Comparison of ENCODE assay signal across 12 mouse cellular contexts in genomic region chr16:92412888-92413287, GRCm38 (mm10). TPM values are rescaled to one million over a fixed set of nuclear protein-coding genes. Genes with fewer than 3 reads are reported as not detected.
DNase-seq lines count a peak whose midpoint lies in the region; ATAC-seq lines count a peak whose summit lies in the region.
"Had no signal": no experiment of that assay in that cellular context is flagged by ENCODE, and none has a peak within 500 bp of the region (broad histone marks: within the 10 kb centered on the region; RNA-seq: fewer than 3 reads in every experiment).

No protein-coding gene starts in this region.

- WGBS in heart, embryonic 12.5 days: 30% methylated on average over 7 of the region's 7 CpGs
- WGBS in hindbrain, embryonic 13.5 days: 12% methylated on average over 7 of the region's 7 CpGs
- 13% methylated on average over 7 of the region's 7 CpGs for WGBS in neural tube, embryonic 15.5 days

- no peak overlapping the region for H3K4me3 ChIP-seq in heart, embryonic 12.5 days
- peak overlapping the region; percentile 51 for H3K4me3 ChIP-seq in megakaryocyte, embryonic 14.5 days (replicated peaks)
- no peak overlapping the region for H3K4me3 ChIP-seq in hindbrain, embryonic 13.5 days
- no peak overlapping the region for H3K4me3 ChIP-seq in neural tube, embryonic 15.5 days (replicated peaks)
- H3K4me3 ChIP-seq: embryonic facial prominence, embryonic 13.5 days had no signal

- H3K4me2 ChIP-seq in heart, embryonic 12.5 days: no peak overlapping the region
- no peak overlapping the region for H3K4me2 ChIP-seq in hindbrain, embryonic 13.5 days
- no peak overlapping the region for H3K4me2 ChIP-seq in neural tube, embryonic 15.5 days
- H3K4me2 ChIP-seq: embryonic facial prominence, embryonic 13.5 days had no signal

- peaks cover 5% of the 10 kb centered on the region; the same call in 1 of the 2 replicates for H3K36me3 ChIP-seq in heart, embryonic 12.5 days
- H3K36me3 ChIP-seq in megakaryocyte, embryonic 14.5 days (replicated peaks; ENCODE audit: low read length): no peaks in the 10 kb centered on the region
- H3K36me3 ChIP-seq in hindbrain, embryonic 13.5 days: peaks cover 5% of the 10 kb centered on the region
- H3K36me3 ChIP-seq in neural tube, embryonic 15.5 days: no peaks in the 10 kb centered on the region

- peaks cover 60% of the 10 kb centered on the region for H3K4me1 ChIP-seq in heart, embryonic 12.5 days (replicated peaks)
- H3K4me1 ChIP-seq in megakaryocyte, embryonic 14.5 days: peaks cover 40% of the 10 kb centered on the region
- peaks cover 26% of the 10 kb centered on the region for H3K4me1 ChIP-seq in hindbrain, embryonic 13.5 days (replicated peaks)
- H3K4me1 ChIP-seq in neural tube, embryonic 15.5 days: peaks cover 34% of the 10 kb centered on the region

- H3K27ac ChIP-seq in heart, embryonic 12.5 days (ENCODE audit: poor library complexity, severe bottlenecking): peak overlapping the region; percentile 71
- H3K27ac ChIP-seq in hindbrain, embryonic 13.5 days: peak overlapping the region; percentile 56
- H3K27ac ChIP-seq in neural tube, embryonic 15.5 days (replicated peaks): no peak overlapping the region
- H3K27ac ChIP-seq: embryonic facial prominence, embryonic 13.5 days had no signal

- H3K27me3 ChIP-seq in heart, embryonic 12.5 days (replicated peaks): no peaks in the 10 kb centered on the region
- peaks cover 17% of the 10 kb centered on the region for H3K27me3 ChIP-seq in megakaryocyte, embryonic 14.5 days (replicated peaks)
- no peaks in the 10 kb centered on the region for H3K27me3 ChIP-seq in hindbrain, embryonic 13.5 days
- no peaks in the 10 kb centered on the region for H3K27me3 ChIP-seq in neural tube, embryonic 15.5 days (replicated peaks)
- H3K27me3 ChIP-seq: CH12.LX; embryonic facial prominence, embryonic 13.5 days had no signal

- peak overlapping the region; percentile 58 for H3K9ac ChIP-seq in heart, embryonic 12.5 days
- H3K9ac ChIP-seq in hindbrain, embryonic 13.5 days: peak overlapping the region; percentile 30; the same call in 1 of the 2 replicates
- H3K9ac ChIP-seq in neural tube, embryonic 15.5 days (replicated peaks): no peak overlapping the region
- H3K9ac ChIP-seq: embryonic facial prominence, embryonic 13.5 days had no signal

- ATAC-seq in heart, embryonic 12.5 days (ENCODE audit: insufficient number of reproducible peaks, low FRiP score): peak; percentile 36; the same call in 1 of the 2 replicates
- no peak for ATAC-seq in megakaryocyte, adult 5-6 weeks (ENCODE audit: poor library complexity, severe bottlenecking)
- no peak for ATAC-seq in hindbrain, embryonic 13.5 days (ENCODE audit: low FRiP score)
- ATAC-seq in neural tube, embryonic 15.5 days (ENCODE audit: low FRiP score): 0 out of 2 replicates have a peak, but pooled peaks have one; percentile 41
- no peak for ATAC-seq in activated CD4-positive, CD25-positive, alpha-beta regulatory T cell, adult 4 months

- H3K9me3 ChIP-seq in heart, embryonic 12.5 days (replicated peaks): no peaks in the 10 kb centered on the region
- H3K9me3 ChIP-seq in megakaryocyte, embryonic 14.5 days: peaks cover 3% of the 10 kb centered on the region; the same call in 1 of the 2 replicates
- H3K9me3 ChIP-seq in hindbrain, embryonic 13.5 days: no peaks in the 10 kb centered on the region; the same call in 1 of the 2 replicates
- no peaks in the 10 kb centered on the region for H3K9me3 ChIP-seq in neural tube, embryonic 15.5 days (replicated peaks)
- H3K9me3 ChIP-seq: embryonic facial prominence, embryonic 13.5 days had no signal

- no peak for DNase-seq in heart, adult 9 months (ENCODE audit: low spot score in 2 of 2)
- DNase-seq in ovary, postnatal 14 days (ENCODE audit: low spot score): no peak
- DNase-seq: gastrocnemius, postnatal 36 days had no signal

RNA-seq across cellular contexts. Expression of gene Kcne1, which starts 53.6 kb away (rescaled TPM):
- 78.4 and 87.1 TPM in 2 replicates for polyA plus RNA-seq in heart, embryonic 12.5 days (2016; fragmentation: Nextera tagmentation; extraction: Ambion mirVana)
- polyA plus RNA-seq in megakaryocyte, embryonic 14.5 days (2012; ENCODE audit: insufficient read depth, low replicate concordance): 0.02 TPM in 1 of 2 replicates, not detected in the other
- total RNA-seq in megakaryocyte, adult 5-6 weeks (2015): not detected in 2 replicates
- not detected in 2 replicates for total RNA-seq in megakaryocyte, adult 5-6 weeks (2017)
- polyA plus RNA-seq in hindbrain, embryonic 13.5 days (2015; fragmentation: Nextera tagmentation; extraction: Ambion mirVana): 0.22 and 0.39 TPM in 2 replicates
- polyA plus RNA-seq in neural tube, embryonic 15.5 days (2015; fragmentation: Nextera tagmentation; extraction: Ambion mirVana): 0.05 and 0.09 TPM in 2 replicates
- not detected for polyA plus RNA-seq in activated CD4-positive, CD25-positive, alpha-beta regulatory T cell, adult 4 months (2017; shearing (Covaris generic))
- total RNA-seq: gastrocnemius, postnatal 36 days; liver, adult 2 months had no signal
- polyA plus RNA-seq: liver, adult 2 months had no signal

RNA-seq across cellular contexts. Expression of gene Rcan1, which starts 57.8 kb away (rescaled TPM):
- polyA plus RNA-seq in heart, embryonic 12.5 days (2016; fragmentation: Nextera tagmentation; extraction: Ambion mirVana): 148 and 153 TPM in 2 replicates
- 2.4 and 3.6 TPM in 2 replicates for polyA plus RNA-seq in megakaryocyte, embryonic 14.5 days (2012; ENCODE audit: insufficient read depth, low replicate concordance)
- total RNA-seq in megakaryocyte, adult 5-6 weeks (2015): 8.6 and 8.8 TPM in 2 replicates
- total RNA-seq in megakaryocyte, adult 5-6 weeks (2017): 8.8 and 11.5 TPM in 2 replicates
- 56.5 and 56.6 TPM in 2 replicates for polyA plus RNA-seq in hindbrain, embryonic 13.5 days (2015; fragmentation: Nextera tagmentation; extraction: Ambion mirVana)
- polyA plus RNA-seq in neural tube, embryonic 15.5 days (2015; fragmentation: Nextera tagmentation; extraction: Ambion mirVana): 67.1 and 79.4 TPM in 2 replicates
- polyA plus RNA-seq in activated CD4-positive, CD25-positive, alpha-beta regulatory T cell, adult 4 months (2017; shearing (Covaris generic)): 1 to 10 TPM; 2.3 to 2.9 TPM

Comparison
In these comparisons a context has a peak if more than half of its experiments do, and no peak if none do; other contexts are left out.
1. ATAC-seq: peak in heart, embryonic 12.5 days (single experiment) and neural tube, embryonic 15.5 days (single experiment); none in megakaryocyte, adult 5-6 weeks (single experiment), hindbrain, embryonic 13.5 days (single experiment) and activated CD4-positive, CD25-positive, alpha-beta regulatory T cell, adult 4 months (single experiment).
2. RNA of gene Kcne1, which starts 53.6 kb away (polyA plus RNA-seq): 78.4 to 87.1 TPM in heart, embryonic 12.5 days; 0.22 to 0.39 TPM in hindbrain, embryonic 13.5 days, 0.05 to 0.09 TPM in neural tube, embryonic 15.5 days, 0.02 TPM in megakaryocyte, embryonic 14.5 days and not detected in activated CD4-positive, CD25-positive, alpha-beta regulatory T cell, adult 4 months; every median in the first group is over 10 times any median in the second.
3. RNA of gene Rcan1, which starts 57.8 kb away (polyA plus RNA-seq): 148 to 153 TPM in heart, embryonic 12.5 days, 67.1 to 79.4 TPM in neural tube, embryonic 15.5 days and 56.5 to 56.6 TPM in hindbrain, embryonic 13.5 days; 2.3 to 2.9 TPM in activated CD4-positive, CD25-positive, alpha-beta regulatory T cell, adult 4 months and 2.4 to 3.6 TPM in megakaryocyte, embryonic 14.5 days; every median in the first group is over 10 times any median in the second.